Mouse (Mus musculus) retina, postnatal 7 days (tissue): Measurements from ENCODE around the gene H2-K1.
A peak's percentile ranks its signal among the peaks of the same experiment; 100 is the strongest.
"Not testable (repeated sequence)": the region's sequence is repeated elsewhere in the genome, so short reads cannot be mapped to it uniquely, and the experiment has no call there.

Source experiments
- DNase-seq: peaks from one replicate; pipeline ENCODE4 v3.0.0-alpha.2; 2012; ENCODE audit warnings: low read depth, low spot score

H2-K1 gene

GRCm38 (mm10) chr17:34026917-34027655, 26.9 kb upstream of the H2-K1 start:
- no peak for DNase-seq

DNA sequence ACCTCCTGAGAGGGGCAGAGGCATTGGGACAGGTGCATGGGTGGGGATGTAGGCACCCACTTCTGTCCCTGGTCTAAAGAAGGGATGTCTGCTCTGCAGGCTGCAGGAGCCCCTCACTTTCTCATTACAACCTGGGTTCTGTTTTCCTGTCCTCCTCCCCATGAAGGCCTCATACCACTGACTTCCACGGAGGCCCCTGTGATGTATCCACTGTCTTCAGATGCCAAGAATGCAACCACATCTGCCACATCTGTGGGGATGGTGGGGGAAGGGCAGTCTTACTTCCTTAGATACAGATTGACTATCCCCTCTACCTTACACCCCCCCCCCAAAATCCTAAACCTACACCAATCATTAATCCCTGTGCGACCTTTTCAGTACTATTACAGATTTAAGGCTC, 26.1 kb upstream of the H2-K1 start:
- no peak for DNase-seq

GRCm38 (mm10) chr17:34025756-34026151, 25.6 kb upstream of the H2-K1 start:
- no peak for DNase-seq

GRCm38 (mm10) chr17:34024861-34025755, 25.0 kb upstream of the H2-K1 start:
- no peak for DNase-seq

GRCm38 (mm10) chr17:34024317-34024821, 24.2 kb upstream of the H2-K1 start, which contains the start of gene Ring1:
Ring1 (minus strand) TSS chr17:34024680.
- DNase-seq: peak; percentile 71

GRCm38 (mm10) chr17:34023678-34024077, 23.5 kb upstream of the H2-K1 start:
- DNase-seq: no peak

DNA sequence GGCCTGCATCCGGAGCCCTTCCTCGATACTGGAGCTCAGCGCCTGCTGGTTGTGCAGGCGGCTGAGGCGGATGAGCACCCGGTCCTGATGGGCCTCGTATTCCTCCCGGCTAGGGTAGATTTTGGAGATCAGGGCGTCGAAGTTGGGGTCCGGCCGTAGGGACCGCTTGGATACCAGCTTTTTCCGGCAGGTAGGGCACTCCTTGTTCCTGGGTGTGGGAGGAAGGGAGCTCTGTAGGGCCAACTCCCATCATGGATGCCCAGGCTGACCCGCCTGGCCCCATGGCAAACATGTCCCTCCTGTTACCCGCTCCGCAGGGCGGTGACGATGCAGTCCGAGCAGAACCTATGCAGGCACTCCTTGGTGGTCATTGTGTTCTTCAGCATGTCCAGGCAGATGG, 22.8 kb upstream of the H2-K1 start:
- DNase-seq: no peak

DNA sequence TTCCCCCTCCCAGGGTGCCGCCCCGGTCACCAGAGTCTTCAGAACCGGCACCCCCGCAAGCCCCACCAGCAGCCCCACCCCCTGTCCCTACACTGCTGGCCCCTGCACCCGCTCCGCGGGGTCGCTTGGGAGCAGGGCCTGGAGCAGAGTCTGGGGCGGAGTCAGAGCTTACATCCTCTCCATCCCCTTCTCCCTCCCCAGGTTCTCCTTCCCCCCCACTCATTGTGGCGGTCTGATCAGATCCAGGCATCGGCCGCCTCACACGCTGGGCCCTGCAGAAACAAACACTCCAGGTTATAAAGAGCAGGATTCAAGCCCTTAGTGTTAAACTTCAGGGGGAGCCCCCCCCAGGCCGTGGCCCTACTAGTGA, 22.3 kb upstream of the H2-K1 start:
- DNase-seq: no peak

GRCm38 (mm10) chr17:34021539-34022413, 21.6 kb upstream of the H2-K1 start:
- DNase-seq: no peak

DNA sequence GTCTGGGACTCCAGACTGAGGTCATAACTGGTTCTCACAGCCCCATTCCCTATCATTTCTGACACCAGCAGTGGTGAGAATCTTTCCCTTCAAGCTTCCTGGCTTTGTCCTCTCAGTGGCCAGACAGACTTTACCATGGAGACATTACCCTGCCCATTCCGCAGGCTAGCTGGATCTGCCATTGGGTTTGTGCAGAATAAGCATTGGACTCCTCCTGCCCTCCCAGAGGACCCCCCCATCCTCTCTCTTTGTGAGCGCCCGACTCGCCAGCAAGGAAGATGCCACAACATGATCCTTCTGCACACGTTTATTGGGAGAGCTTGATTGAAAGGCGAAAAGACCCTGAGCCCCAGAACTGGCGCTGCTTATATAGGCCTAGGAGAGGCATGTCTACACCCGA, 13.3 kb upstream of the H2-K1 start:
- DNase-seq: no peak

GRCm38 (mm10) chr17:34010156-34010555, 10.0 kb upstream of the H2-K1 start:
- DNase-seq: no peak

DNA sequence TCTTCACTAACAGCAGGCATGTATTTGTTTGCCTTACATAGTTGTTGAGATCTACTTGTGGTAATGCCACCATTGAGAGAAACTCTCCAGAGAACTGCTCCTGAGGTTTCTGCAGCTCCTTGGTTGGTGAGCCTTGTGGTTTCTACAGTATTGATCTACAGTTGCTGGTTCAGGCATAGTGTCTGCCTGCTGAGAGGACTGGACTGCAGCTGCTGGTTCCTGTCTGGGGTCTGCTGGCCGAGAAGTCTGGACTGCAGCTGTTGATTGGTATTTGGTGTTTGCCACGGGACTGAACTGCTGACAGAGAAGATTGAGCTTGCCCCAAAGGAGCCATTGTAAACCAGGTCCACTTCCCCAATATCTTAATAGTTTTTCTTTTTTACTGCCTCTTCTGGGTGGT, 6.4 kb upstream of the H2-K1 start:
- no peak for DNase-seq

DNA sequence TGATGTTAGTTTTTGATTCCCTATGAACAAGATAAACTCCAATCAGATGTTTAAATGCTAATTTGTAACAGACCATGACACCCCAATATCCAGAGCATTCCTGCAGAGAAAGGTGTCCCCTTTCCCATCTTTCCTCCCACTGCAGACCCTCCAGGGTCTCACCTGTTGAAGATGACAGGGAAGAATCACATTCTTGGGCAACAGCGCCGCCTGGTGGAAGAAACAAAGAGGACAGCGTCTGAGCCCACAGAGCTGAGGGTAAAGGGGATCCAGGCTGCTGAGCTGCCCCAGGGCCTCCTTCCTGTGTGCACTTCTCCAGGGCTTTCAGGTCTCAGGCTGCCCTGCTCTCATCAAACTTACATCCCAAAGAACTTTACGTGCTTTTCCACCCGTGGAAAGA, 3.3 kb upstream of the H2-K1 start:
- DNase-seq: no peak

GRCm38 (mm10) chr17:34000796-34001195, 649 bp upstream of the H2-K1 start:
- DNase-seq: not testable (repeated sequence)

DNA sequence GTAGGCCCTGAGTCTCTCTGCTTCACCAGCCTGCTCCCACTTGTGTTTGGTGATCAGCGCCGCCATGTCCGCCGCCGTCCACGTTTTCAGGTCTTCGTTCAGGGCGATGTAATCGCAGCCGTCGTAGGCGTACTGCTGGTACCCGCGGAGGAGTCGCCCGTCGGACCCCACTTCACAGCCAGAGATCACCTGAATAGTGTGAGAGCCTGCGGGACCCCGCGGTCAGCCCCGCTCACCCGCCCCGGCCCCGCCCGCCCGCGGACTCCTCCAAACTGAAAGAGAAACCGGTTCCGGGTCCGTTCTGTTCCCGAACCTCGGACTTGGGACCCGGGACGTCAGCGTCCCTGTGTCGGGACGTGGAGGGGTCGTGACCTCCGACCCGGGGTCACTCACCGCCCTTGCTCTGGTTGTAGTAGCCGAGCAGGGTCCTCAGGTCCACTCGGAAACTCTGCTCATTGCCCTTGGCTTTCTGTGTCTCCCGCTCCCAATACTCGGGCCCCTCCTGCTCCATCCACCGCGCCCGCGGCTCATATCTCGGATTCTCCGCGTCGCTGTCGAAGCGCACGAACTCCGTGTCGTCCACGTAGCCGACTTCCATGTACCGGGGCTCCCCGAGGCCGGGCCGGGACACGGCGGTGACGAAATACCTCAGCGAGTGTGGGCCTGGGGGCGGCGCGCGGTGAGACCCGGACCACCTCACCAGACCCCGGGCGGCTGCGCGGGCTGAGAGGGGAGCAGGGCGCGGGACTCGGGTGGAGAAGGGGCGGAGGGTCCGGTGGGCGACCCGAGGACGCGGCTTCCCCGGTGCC, 602 bp downstream of the H2-K1 start:
- no peak for DNase-seq

DNA sequence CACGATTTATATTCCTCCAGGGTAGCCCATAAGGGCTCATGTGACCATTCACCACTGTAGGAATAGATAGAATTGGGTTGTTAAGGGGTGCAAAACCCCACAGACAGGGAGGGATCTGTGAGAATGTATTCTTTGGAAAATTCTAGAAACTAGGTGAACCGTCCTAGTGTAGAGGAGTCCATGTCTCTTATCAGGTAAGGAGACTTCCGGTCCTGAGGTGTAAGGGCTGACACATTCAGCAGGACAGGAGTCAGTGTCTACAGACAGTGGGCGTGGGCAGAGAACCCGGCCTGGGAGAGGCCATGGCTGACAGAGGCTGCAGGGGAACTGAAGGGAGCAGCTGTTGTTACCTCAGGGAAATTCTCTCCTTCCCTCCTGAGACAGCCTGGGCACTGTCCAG, 1.4 kb downstream of the H2-K1 start:
- not testable (repeated sequence) for DNase-seq

GRCm38 (mm10) chr17:33997025-33997424, 3.1 kb downstream of the H2-K1 start:
- not testable (repeated sequence) for DNase-seq

DNA sequence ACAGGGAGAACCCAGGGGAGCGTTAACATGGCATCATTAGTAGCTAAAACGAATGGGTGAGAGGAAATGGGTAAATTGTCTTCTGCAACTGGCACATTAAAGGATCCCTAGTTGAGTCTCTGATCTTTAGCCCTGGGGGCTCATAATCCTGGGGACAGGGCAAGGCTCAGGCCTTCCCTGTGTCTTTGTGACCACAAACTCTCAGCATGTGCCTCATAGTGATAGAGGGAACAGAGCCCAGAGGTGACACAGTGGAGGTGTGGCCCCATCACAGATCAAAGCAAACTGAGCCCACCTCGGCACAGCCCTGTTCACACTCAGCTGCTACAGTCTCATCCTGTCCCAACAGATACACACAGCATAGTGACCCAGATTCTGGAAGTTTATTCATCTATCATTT, 4.5 kb downstream of the H2-K1 start:
- DNase-seq: no peak

DNA sequence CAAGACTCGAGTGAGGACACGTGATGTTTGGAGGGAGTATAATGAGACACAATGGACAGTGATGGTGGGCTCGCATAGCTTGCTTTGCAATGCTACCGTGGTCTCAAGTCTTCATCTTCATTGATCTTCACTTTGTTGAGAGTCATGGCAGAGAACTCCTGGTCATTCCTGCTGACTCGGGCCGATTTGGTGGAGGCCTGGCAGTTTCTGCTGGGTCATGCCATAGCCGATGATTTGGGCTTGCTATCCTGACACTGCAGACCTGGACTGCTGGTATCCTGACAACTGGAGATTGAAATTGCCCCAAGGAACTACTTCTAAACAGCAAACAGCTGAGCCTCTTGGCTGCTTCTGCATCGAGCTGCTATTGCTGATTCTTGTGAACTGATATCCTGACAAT, 5.2 kb downstream of the H2-K1 start:
- no peak for DNase-seq

GRCm38 (mm10) chr17:33991788-33992664, 8.1 kb downstream of the H2-K1 start:
- peak; percentile 71 for DNase-seq
